Mouse (Mus musculus) left cerebral cortex, adult 2 months (tissue): ENCODE measurements around the gene Ptprn2. TPM values are rescaled to one million over a fixed set of nuclear protein-coding genes. Genes with fewer than 3 reads are reported as not detected.

Experiments
- DNase-seq, 2 experiments: peaks; one replicate each; pipeline ENCODE4 v3.0.0; 2021 to 2022; ENCODE audit warnings: low spot score in 2 of 2, mixed read lengths in 1 of 2; ENCODE audit errors: extremely low spot score in 1 of 2
- H3K27ac ChIP-seq: fragments of 200-600 bp; 2 replicates; pipeline ENCODE4 v1.8.1; 2022
- H3K4me3 ChIP-seq: fragments of 200-600 bp; 2 replicates; pipeline ENCODE4 v1.8.1; 2022
- CTCF ChIP-seq: fragments of 200-600 bp; IDR thresholded peaks from 2 replicates; pipeline ENCODE4 v1.8.1; 2022; ENCODE audit warnings: antibody characterized with exemption, mild to moderate bottlenecking, moderate library complexity
- intact Hi-C: fragments of 180-260 bp; cut with DNase I; formaldehyde crosslinking; loops from one replicate; pipeline ENCODE4 v1.15.1; 2025
- total RNA-seq, 2 experiments: library from RNA; stranded (reverse); gene quantifications; 2 replicates each; pipeline ENCODE4 v1.2.3; 2021

Gene Ptprn2
- total RNA-seq, 2 experiments from 2014 or later, result 339 to 346 TPM

- no peak for TF ChIP-seq CTCF
- Histone ChIP-seq H3K27ac (peak overlapping the region; percentile 70), H3K4me3 (no peak overlapping the region)
- no peak for DNase-seq
- intact Hi-C loops, result loop anchor here (5.0 kb wide), 1 partner anchor 110 kb away; the partner anchor contains the start of gene Ptprn2
Observed at GRCm38 (mm10) chr12:116596993-116597392, 111.5 kb downstream of the Ptprn2 start.

- no peak for TF ChIP-seq CTCF
- intact Hi-C loops, result loop anchor here (5.0 kb wide), 1 partner anchor 110 kb away; the partner anchor contains the start of gene Ptprn2
Observed at GRCm38 (mm10) chr12:116597670-116598069, 112.2 kb downstream of the Ptprn2 start.

GRCm38 (mm10) chr12:116598123-116599005 is 112.8 kb downstream of the Ptprn2 start:
- peak in 1 of 2 experiments; percentile 51 for DNase-seq
- intact Hi-C loops, result loop anchor here (5.0 kb wide), 1 partner anchor 111 kb away; the partner anchor contains the start of gene Ptprn2
- TF ChIP-seq CTCF, result no peak
- peak overlapping the region; percentile 70 for H3K27ac ChIP-seq
- H3K4me3 ChIP-seq, result no peak overlapping the region

More at GRCm38 (mm10) chr12:116597670-116598069, 112.2 kb downstream of the Ptprn2 start:
- DNase-seq, result no peak
- H3K27ac ChIP-seq, result peak overlapping the region; percentile 70
- H3K4me3 ChIP-seq, result no peak overlapping the region

- Histone ChIP-seq H3K27ac (peak overlapping the region; percentile 70), H3K4me3 (no peak overlapping the region)
- intact Hi-C loops, result loop anchor here (5.0 kb wide), 1 partner anchor 112 kb away; the partner anchor contains the start of gene Ptprn2
- TF ChIP-seq CTCF, result no peak
- DNase-seq, result peak; percentile 56 to 63
Observed at GRCm38 (mm10) chr12:116599537-116599936, 114.0 kb downstream of the Ptprn2 start.

- no peak for TF ChIP-seq CTCF
- intact Hi-C loops, result no loop called here
- no peak overlapping the region for H3K4me3 ChIP-seq
- no peak for DNase-seq
- peak overlapping the region; percentile 70 for H3K27ac ChIP-seq
Observed at GRCm38 (mm10) chr12:116600054-116600453, 114.5 kb downstream of the Ptprn2 start.

- Histone ChIP-seq H3K27ac (no peak overlapping the region), H3K4me3 (no peak overlapping the region)
- DNase-seq, result no peak
- intact Hi-C loops, result no loop called here
- no peak for TF ChIP-seq CTCF
Observed at GRCm38 (mm10) chr12:116601395-116601794, 115.9 kb downstream of the Ptprn2 start.

- Histone ChIP-seq H3K4me3 (no peak overlapping the region), H3K27ac (no peak overlapping the region)
- intact Hi-C loops, result no loop called here
- no peak for DNase-seq
- TF ChIP-seq CTCF, result no peak
Observed at GRCm38 (mm10) chr12:116601921-116602320, 116.4 kb downstream of the Ptprn2 start.

GRCm38 (mm10) chr12:116608598-116608997 is 123.1 kb downstream of the Ptprn2 start:
- H3K4me3 ChIP-seq, result no peak overlapping the region
- intact Hi-C loops, result no loop called here
- DNase-seq, result no peak
- no peak for TF ChIP-seq CTCF
- H3K27ac ChIP-seq, result no peak overlapping the region

GRCm38 (mm10) chr12:116619868-116620267 is 134.3 kb downstream of the Ptprn2 start:
- intact Hi-C loops, result loop anchor here (1.0 to 5.0 kb wide), 3 partner anchors 134 to 338 kb away; partner anchors contain the start of genes Esyt2 and Ncapg2
- DNase-seq, result peak; percentile 79 to 81
- peak; percentile 91 for TF ChIP-seq CTCF
- Histone ChIP-seq H3K27ac (peak overlapping the region; percentile 65), H3K4me3 (no peak overlapping the region)

- DNase-seq, result no peak
- no peak for TF ChIP-seq CTCF
- intact Hi-C loops, result loop anchor here (5.0 kb wide), 1 partner anchor 338 kb away; the partner anchor contains the start of gene Esyt2
- Histone ChIP-seq H3K27ac (0 out of 2 replicates have a peak overlapping the region, but pooled peaks have one; percentile 24), H3K4me3 (no peak overlapping the region)
Observed at GRCm38 (mm10) chr12:116620299-116620698, 134.8 kb downstream of the Ptprn2 start.

- TF ChIP-seq CTCF, result no peak
- intact Hi-C loops, result loop anchor here (5.0 kb wide), 1 partner anchor 339 kb away; the partner anchor contains the start of gene Esyt2
- Histone ChIP-seq H3K27ac (peak overlapping the region; percentile 11; the same call in 1 of the 2 replicates), H3K4me3 (no peak overlapping the region)
- no peak for DNase-seq
Observed at GRCm38 (mm10) chr12:116621325-116622040, 136.0 kb downstream of the Ptprn2 start.
